Mouse (Mus musculus) embryonic facial prominence, embryonic 11.5 days (tissue): Measurements from ENCODE around the gene Entpd4b. TPM values are rescaled to one million over a fixed set of nuclear protein-coding genes. Genes with fewer than 3 reads are reported as not detected.
A peak's percentile ranks its signal among the peaks of the same experiment; 100 is the strongest.
"Not testable (repeated sequence)": the region's sequence is repeated elsewhere in the genome, so short reads cannot be mapped to it uniquely, and the experiment has no call there.

ENCODE experiments used
- ATAC-seq: fragments of 200-750 bp; cut with Nextera tagmentation; replicated peaks from 2 replicates; pipeline ENCODE4 v1.8.0; 2017; ENCODE audit warnings: low read depth; ENCODE audit not compliant: insufficient number of reproducible peaks, low FRiP score, low TSS enrichment
- DNase-seq: peaks from one replicate; pipeline ENCODE4 v3.0.0-alpha.2; 2015; ENCODE audit warnings: low spot score
- H3K27ac ChIP-seq: fragments of 300-500 bp; sonication (generic); replicated peaks from 2 replicates; pipeline ENCODE4 v1.5.1; 2014; ENCODE audit warnings: mild to moderate bottlenecking, low read depth, low read length, control low read depth
- H3K27me3 ChIP-seq: fragments of 300-500 bp; sonication (generic); 2 replicates; pipeline ENCODE4 v1.6.1; 2014; ENCODE audit warnings: mild to moderate bottlenecking, low read length, moderate library complexity, mixed read lengths; ENCODE audit not compliant: control insufficient read depth, insufficient read depth
- H3K36me3 ChIP-seq: fragments of 300-500 bp; sonication (generic); replicated peaks from 2 replicates; pipeline ENCODE4 v1.6.1; 2014; ENCODE audit warnings: low read depth, mild to moderate bottlenecking, low read length, moderate library complexity, mixed read lengths; ENCODE audit not compliant: control insufficient read depth, insufficient read depth
- H3K4me1 ChIP-seq: fragments of 300-500 bp; sonication (generic); 2 replicates; pipeline ENCODE4 v1.6.1; 2014; ENCODE audit warnings: low read length, mixed read lengths; ENCODE audit not compliant: control insufficient read depth, insufficient read depth
- H3K4me2 ChIP-seq: fragments of 300-500 bp; sonication (generic); 2 replicates; pipeline ENCODE4 v1.6.1; 2014; ENCODE audit warnings: low read depth, mild to moderate bottlenecking, control low read depth, low read length, moderate library complexity
- H3K4me3 ChIP-seq: fragments of 300-500 bp; sonication (generic); 2 replicates; pipeline ENCODE4 v1.5.1; 2014; ENCODE audit warnings: low read depth, low read length, control low read depth
- H3K9ac ChIP-seq: fragments of 300-500 bp; sonication (generic); replicated peaks from 2 replicates; pipeline ENCODE4 v1.6.1; 2014; ENCODE audit warnings: mild to moderate bottlenecking, control low read depth, low read length
- H3K9me3 ChIP-seq: fragments of 300-500 bp; sonication (generic); replicated peaks from 2 replicates; pipeline ENCODE4 v1.6.1; 2016; ENCODE audit warnings: mild to moderate bottlenecking, low read length, inconsistent platforms, mixed read lengths; ENCODE audit not compliant: control insufficient read depth
- WGBS: fragments of 180-500 bp; shearing (Covaris S2); extraction: QIAGEN DNeasy Blood & Tissue Kit; methylation state at CpG from one replicate; pipeline ENCODE4 v1.1.7; 2014; 5-methylcytosine and 5-hydroxymethylcytosine counted together
- polyA plus RNA-seq: library from polyadenylated mRNA; unstranded; fragments of >200 nt; fragmentation: Nextera tagmentation; extraction: Ambion mirVana; gene quantifications from 2 replicates; pipeline ENCODE4 v1.2.1, GENCODE M21; 2014

The Entpd4b gene
- polyA plus RNA-seq: 8.6 and 10.8 TPM in 2 replicates

- not testable (repeated sequence) for H3K4me3 ChIP-seq, DNase-seq, H3K9me3 ChIP-seq, H3K4me1 ChIP-seq, H3K4me2 ChIP-seq, H3K27me3 ChIP-seq, H3K36me3 ChIP-seq, H3K27ac ChIP-seq, H3K9ac ChIP-seq
- WGBS: no CpG with 5 or more reads among the region's 68 CpGs
- peak; percentile 93 for ATAC-seq
Observed at GRCm38 (mm10) chr14:69555110-69555831, at the start of gene Entpd4b. Gene Entpd4b (plus strand): TSS chr14:69555424.

- not testable (repeated sequence) for DNase-seq
Observed at GRCm38 (mm10) chr14:69507000-69507399, 48.2 kb upstream of the Entpd4b start.

GRCm38 (mm10) chr14:69512449-69512848 lies 42.8 kb upstream of the Entpd4b start, which contains the start of gene Gm27179:
Gene Gm27179 (minus strand): TSS chr14:69512549.
- not testable (repeated sequence) for H3K9ac ChIP-seq, H3K4me3 ChIP-seq, H3K9me3 ChIP-seq, H3K4me2 ChIP-seq, ATAC-seq, H3K4me1 ChIP-seq, H3K36me3 ChIP-seq, H3K27ac ChIP-seq, DNase-seq, H3K27me3 ChIP-seq
- WGBS: no CpG with 5 or more reads among the region's 2 CpGs

More at GRCm38 (mm10) chr14:69507000-69507399, 48.2 kb upstream of the Entpd4b start:
- not testable (repeated sequence) for ATAC-seq, H3K9me3 ChIP-seq, H3K4me3 ChIP-seq, H3K4me1 ChIP-seq, H3K27me3 ChIP-seq, H3K27ac ChIP-seq, H3K36me3 ChIP-seq, H3K9ac ChIP-seq, H3K4me2 ChIP-seq
- no CpG with 5 or more reads among the region's 1 CpGs for WGBS

GRCm38 (mm10) chr14:69520810-69521209 lies 34.4 kb upstream of the Entpd4b start:
- not testable (repeated sequence) for H3K27me3 ChIP-seq, H3K9ac ChIP-seq, H3K27ac ChIP-seq, H3K4me1 ChIP-seq, H3K4me2 ChIP-seq, DNase-seq, H3K9me3 ChIP-seq, H3K36me3 ChIP-seq, ATAC-seq, H3K4me3 ChIP-seq
- no CpG with 5 or more reads among the region's 2 CpGs for WGBS

GRCm38 (mm10) chr14:69523001-69523400 lies 32.2 kb upstream of the Entpd4b start:
- not testable (repeated sequence) for H3K27ac ChIP-seq, H3K9ac ChIP-seq, H3K9me3 ChIP-seq, H3K4me2 ChIP-seq, H3K36me3 ChIP-seq, ATAC-seq, DNase-seq, H3K27me3 ChIP-seq, H3K4me3 ChIP-seq, H3K4me1 ChIP-seq
- WGBS: no CpG with 5 or more reads among the region's 1 CpGs

GRCm38 (mm10) chr14:69526202-69526601 lies 29.0 kb upstream of the Entpd4b start:
- H3K27me3 ChIP-seq, H3K36me3 ChIP-seq, H3K4me1 ChIP-seq, H3K4me2 ChIP-seq, H3K9me3 ChIP-seq, DNase-seq, H3K27ac ChIP-seq, H3K9ac ChIP-seq, H3K4me3 ChIP-seq, ATAC-seq: not testable (repeated sequence)
- no CpG with 5 or more reads among the region's 1 CpGs for WGBS

- not testable (repeated sequence) for H3K4me3 ChIP-seq, H3K27ac ChIP-seq, H3K36me3 ChIP-seq, H3K4me2 ChIP-seq, DNase-seq, H3K27me3 ChIP-seq, H3K9ac ChIP-seq, H3K9me3 ChIP-seq, ATAC-seq, H3K4me1 ChIP-seq
- WGBS: no CpG with 5 or more reads among the region's 7 CpGs
Observed at GRCm38 (mm10) chr14:69536539-69536938, 18.7 kb upstream of the Entpd4b start.

GRCm38 (mm10) chr14:69540113-69540512 lies 15.1 kb upstream of the Entpd4b start:
- not testable (repeated sequence) for H3K36me3 ChIP-seq, H3K4me1 ChIP-seq, ATAC-seq, H3K27ac ChIP-seq, H3K4me2 ChIP-seq, H3K9me3 ChIP-seq, H3K9ac ChIP-seq, H3K4me3 ChIP-seq, DNase-seq, H3K27me3 ChIP-seq
- no CpG with 5 or more reads among the region's 5 CpGs for WGBS
